Mouse (Mus musculus): ENCODE measurements at regions not wholly inside any gene's neighbourhood (a gene's known extent, or its start where the extent isn't known, plus 50 kb on each side); places are given as distances from the start of the nearest gene placed in this dataset.

DNA sequence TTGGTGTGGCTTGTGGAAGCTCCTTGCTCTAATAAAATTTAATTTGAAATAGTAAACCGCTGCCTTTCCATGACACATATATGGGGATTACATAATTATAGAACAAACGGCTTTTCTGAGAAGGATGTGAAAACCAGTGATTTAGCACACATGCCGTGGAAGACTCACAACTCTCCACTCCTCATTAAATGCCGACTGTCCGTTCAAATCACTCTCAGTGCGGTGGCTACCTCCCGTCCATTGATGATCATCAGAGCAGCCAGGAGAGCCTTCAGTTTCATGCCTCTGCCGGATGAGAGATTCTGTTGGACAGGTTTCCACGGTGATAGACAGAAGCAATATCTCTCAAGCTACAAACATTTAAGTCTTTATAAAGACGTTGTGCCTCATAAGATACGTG, 451.3 kb downstream of the Glrx3 start:
- TF ChIP-seq GATA1 (IDR thresholded peaks at IDR 0.05; ENCODE audit: low read length) (no peak), TAL1 (IDR thresholded peaks at IDR 0.05; ENCODE audit: low read length) (no peak)
